Mouse (Mus musculus) retina, adult 2 months (tissue): ENCODE measurements around the gene Cacna1e.

Source experiments
- DNase-seq: peaks from one replicate; pipeline ENCODE4 v3.0.0-alpha.2; 2012; ENCODE audit warnings: low read depth, low spot score

The Cacna1e gene

GRCm38 (mm10) chr1:154884275-154885206 is at the start of gene Cacna1e:
Gene Cacna1e (minus strand): TSS chr1:154884501.
- DNase-seq = no peak

GRCm38 (mm10) chr1:154918406-154918805 is 34.1 kb upstream of the Cacna1e start:
- no peak for DNase-seq

- DNase-seq = no peak
These were observed 33.1 kb upstream of the Cacna1e start for GRCm38 (mm10) chr1:154917438-154917837.

- DNase-seq = no peak
These were observed 25.3 kb upstream of the Cacna1e start for GRCm38 (mm10) chr1:154909554-154909953.

GRCm38 (mm10) chr1:154897390-154897789 is 13.1 kb upstream of the Cacna1e start:
- DNase-seq = no peak

- DNase-seq = no peak
These were observed 5.9 kb upstream of the Cacna1e start for GRCm38 (mm10) chr1:154890244-154890643.

- no peak for DNase-seq
These were observed 4.2 kb upstream of the Cacna1e start for GRCm38 (mm10) chr1:154888495-154888894.

- no peak for DNase-seq
These were observed 3.7 kb upstream of the Cacna1e start for GRCm38 (mm10) chr1:154888018-154888417.

GRCm38 (mm10) chr1:154887546-154887945 is 3.2 kb upstream of the Cacna1e start:
- no peak for DNase-seq

GRCm38 (mm10) chr1:154886611-154887010 is 2.3 kb upstream of the Cacna1e start:
- DNase-seq = no peak

GRCm38 (mm10) chr1:154885207-154885548 is 877 bp upstream of the Cacna1e start:
- DNase-seq = no peak

GRCm38 (mm10) chr1:154883596-154884191 is 607 bp downstream of the Cacna1e start:
- no peak for DNase-seq

- no peak for DNase-seq
These were observed 18.3 kb downstream of the Cacna1e start for GRCm38 (mm10) chr1:154865981-154866380.

GRCm38 (mm10) chr1:154861416-154861815 is 22.9 kb downstream of the Cacna1e start:
- DNase-seq = no peak

- no peak for DNase-seq
These were observed 29.7 kb downstream of the Cacna1e start for GRCm38 (mm10) chr1:154854564-154854963.

- DNase-seq = no peak
These were observed 33.6 kb downstream of the Cacna1e start for GRCm38 (mm10) chr1:154850515-154851287.

- DNase-seq = no peak
These were observed 35.4 kb downstream of the Cacna1e start for GRCm38 (mm10) chr1:154848683-154849579.

- DNase-seq = no peak
These were observed 37.4 kb downstream of the Cacna1e start for GRCm38 (mm10) chr1:154846900-154847299.

- no peak for DNase-seq
These were observed 40.9 kb downstream of the Cacna1e start for GRCm38 (mm10) chr1:154843427-154843826.

- DNase-seq = no peak
These were observed 42.0 kb downstream of the Cacna1e start for GRCm38 (mm10) chr1:154842336-154842735.

GRCm38 (mm10) chr1:154841057-154841630 is 43.2 kb downstream of the Cacna1e start:
- DNase-seq = no peak
